Mouse (Mus musculus): Measurements from ENCODE around the gene Gm28269. TPM values are rescaled to one million over a fixed set of nuclear protein-coding genes. Genes with fewer than 3 reads are reported as not detected.

Gm28269 gene
- not detected in 2 replicates for total RNA-seq (2017)

DNA sequence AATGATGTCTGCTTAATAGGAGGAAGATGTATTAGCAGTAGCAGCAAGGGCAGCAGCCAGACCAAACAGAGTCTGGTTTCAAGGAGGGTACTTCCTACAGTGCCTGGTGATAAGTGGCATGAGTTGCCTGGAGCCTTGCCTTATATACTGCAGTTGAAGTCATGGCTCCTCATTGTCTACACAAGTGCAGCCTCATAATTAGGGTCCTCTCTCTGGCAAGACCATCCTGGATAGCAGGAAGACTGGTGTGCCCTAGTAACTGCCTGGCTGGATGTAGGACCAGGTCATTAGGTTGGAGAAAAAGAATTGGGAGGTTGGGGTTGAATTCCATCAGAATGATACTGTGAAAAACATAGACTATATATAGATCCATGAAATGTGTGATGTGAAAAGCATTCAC lies at the start of gene Gm28269:
Gene Gm28269, minus strand, starts transcription at position 101 of the 400 bp plus-strand sequence.
- ATAC-seq (replicated peaks in 1 of 2; ENCODE audit: insufficient read depth in 1 of 2, low FRiP score in 2 of 2, low TSS enrichment in 1 of 2, low read depth in 1 of 2, poor library complexity in 2 of 2, severe bottlenecking in 2 of 2) = no peak

DNA sequence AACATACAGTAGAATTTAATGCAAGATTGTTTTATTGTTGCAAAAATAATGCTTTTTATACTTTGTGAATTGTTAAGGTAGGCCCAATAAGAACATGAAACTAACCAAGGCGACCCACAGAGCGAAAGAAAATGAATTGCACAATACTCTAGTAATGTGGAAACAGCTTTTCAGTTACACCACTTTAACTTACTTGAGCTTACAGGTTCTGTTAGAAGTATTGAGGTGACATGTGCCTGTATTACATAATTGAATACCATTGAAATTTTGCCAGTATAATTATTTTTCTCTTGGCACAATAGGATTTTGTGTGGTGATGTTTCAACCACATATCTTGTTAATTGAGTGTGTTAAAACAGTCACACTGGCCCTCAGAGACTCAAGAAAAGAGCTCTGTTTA lies 28.0 kb downstream of the Gm28269 start:
- ATAC-seq (replicated peaks in 1 of 2; ENCODE audit: insufficient read depth in 1 of 2, low FRiP score in 2 of 2, low TSS enrichment in 1 of 2, low read depth in 1 of 2, poor library complexity in 2 of 2, severe bottlenecking in 2 of 2) = no peak

DNA sequence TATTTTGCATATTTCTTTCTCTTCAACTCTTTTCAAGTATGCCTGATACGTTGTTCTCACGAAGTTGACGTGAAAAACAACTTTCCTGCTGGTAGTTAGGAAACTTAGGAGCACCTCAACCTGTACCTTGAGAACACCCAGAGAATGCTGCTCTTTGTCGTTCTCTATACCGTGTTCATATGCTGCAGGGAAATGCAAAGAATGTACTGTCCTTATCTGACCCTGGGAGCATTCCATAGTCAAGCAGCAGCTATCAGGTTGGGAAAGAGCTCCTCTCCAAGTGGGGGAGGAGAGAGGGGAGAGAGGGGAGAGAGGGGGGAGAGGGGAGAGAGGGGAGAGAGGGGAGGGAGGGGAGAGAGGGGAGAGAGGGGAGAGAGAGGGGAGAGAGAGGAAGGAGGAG lies 29.6 kb downstream of the Gm28269 start:
- ATAC-seq (replicated peaks in 1 of 2; ENCODE audit: insufficient read depth in 1 of 2, low FRiP score in 2 of 2, low TSS enrichment in 1 of 2, low read depth in 1 of 2, poor library complexity in 2 of 2, severe bottlenecking in 2 of 2) = no peak

DNA sequence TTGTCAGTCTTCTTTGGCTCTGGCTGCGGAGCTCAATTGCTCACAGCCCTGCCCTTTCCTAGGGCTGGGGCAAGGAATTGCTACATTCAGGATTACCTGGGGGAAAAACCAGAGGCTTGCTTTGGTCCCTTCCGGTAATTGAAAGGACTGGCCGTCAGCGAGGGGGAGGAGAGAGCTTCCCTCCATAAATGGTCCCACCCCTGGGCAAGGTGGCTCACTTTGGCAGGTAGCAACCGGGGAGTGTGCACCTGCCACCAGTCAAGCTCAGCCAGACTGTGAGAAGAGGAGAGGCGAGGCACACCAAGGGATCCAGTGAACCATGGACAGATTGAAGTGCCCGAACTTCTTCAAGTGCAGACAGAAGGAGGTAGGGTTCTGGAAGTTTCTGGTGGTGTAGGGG lies 30.1 kb downstream of the Gm28269 start, which contains the start of gene Slc6a14:
Gene Slc6a14, plus strand, starts transcription at position 68 of the 400 bp plus-strand sequence.
- ATAC-seq (replicated peaks in 1 of 2; ENCODE audit: insufficient read depth in 1 of 2, low FRiP score in 2 of 2, low TSS enrichment in 1 of 2, low read depth in 1 of 2, poor library complexity in 2 of 2, severe bottlenecking in 2 of 2) = no peak

DNA sequence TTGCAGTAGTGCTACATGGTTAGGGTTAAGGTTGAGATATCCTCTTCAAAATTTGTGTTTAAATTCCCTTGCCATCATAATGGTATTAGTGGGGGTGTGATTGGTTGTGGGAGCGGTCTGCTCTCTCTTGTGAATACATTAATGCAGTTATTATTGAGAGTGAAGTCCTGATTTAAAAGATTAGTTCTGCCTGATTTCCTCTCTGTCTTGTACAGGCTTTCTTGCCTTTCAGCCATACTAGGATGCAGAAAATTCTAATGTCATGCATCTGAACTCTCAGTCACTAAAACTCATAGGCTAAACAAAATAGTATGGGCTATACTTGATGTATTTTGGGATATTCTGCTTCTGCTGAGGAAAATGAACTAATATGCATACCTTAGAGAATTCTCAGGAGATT lies 40.4 kb downstream of the Gm28269 start:
- no peak for ATAC-seq (replicated peaks in 1 of 2; ENCODE audit: insufficient read depth in 1 of 2, low FRiP score in 2 of 2, low TSS enrichment in 1 of 2, low read depth in 1 of 2, poor library complexity in 2 of 2, severe bottlenecking in 2 of 2)

DNA sequence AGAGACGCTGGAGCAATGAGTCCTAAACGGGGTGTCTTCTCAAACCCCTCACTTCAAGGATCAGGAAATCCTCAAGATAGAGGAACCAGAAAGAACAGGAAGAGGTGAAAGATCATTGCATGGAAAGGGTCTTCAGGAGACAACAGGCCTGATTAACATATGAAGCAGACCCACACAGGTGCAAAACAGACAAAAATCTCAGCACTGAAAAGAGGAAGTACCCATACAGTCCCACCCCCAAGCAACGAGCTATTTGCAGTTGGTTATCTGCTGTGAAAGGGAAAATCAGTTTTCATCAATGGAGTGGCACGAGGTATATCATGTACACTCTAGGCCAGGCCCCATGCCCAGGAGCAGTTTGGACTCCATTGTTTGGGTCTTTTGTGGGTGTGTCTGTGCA lies 43.3 kb downstream of the Gm28269 start:
- no peak for ATAC-seq (replicated peaks in 1 of 2; ENCODE audit: insufficient read depth in 1 of 2, low FRiP score in 2 of 2, low TSS enrichment in 1 of 2, low read depth in 1 of 2, poor library complexity in 2 of 2, severe bottlenecking in 2 of 2)

DNA sequence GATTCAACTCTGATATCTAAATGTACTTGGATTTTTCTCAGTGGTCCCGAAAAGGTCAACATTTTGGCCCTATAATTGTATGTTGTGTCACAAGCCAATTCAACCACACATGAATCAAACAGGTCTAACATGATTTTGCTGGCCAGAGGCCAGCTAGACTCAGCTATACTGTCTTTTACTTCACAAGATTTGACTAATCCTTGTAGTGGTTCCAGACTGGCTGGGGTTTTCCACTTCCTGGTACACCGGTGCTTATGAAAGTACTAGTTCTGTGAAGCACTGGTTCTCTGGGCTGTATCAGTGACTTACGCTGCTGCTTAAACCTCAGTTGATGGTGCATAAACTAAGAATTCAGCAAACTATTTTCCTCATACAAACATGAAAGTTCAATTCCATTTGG lies 49.2 kb downstream of the Gm28269 start:
- no peak for ATAC-seq (replicated peaks in 1 of 2; ENCODE audit: insufficient read depth in 1 of 2, low FRiP score in 2 of 2, low TSS enrichment in 1 of 2, low read depth in 1 of 2, poor library complexity in 2 of 2, severe bottlenecking in 2 of 2)

DNA sequence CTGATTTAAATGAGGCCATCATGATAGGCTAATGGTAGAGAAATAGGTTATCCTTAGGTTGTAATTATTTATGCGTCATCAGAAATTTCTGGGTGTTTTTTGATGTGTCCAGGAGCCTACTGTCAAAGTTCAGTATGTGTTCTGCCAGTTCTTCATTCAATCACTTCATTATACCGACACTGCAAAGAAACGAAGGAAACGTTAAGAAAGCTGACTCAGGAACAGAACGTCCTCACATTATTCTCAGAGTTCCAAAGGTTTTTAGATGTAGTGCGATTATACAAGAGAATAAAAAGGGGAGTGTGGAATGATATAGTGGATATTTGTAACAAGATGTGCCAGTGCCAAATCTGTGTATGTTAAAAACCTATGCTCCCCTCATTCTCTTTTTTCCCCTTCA lies 49.7 kb downstream of the Gm28269 start:
- ATAC-seq (replicated peaks in 1 of 2; ENCODE audit: insufficient read depth in 1 of 2, low FRiP score in 2 of 2, low TSS enrichment in 1 of 2, low read depth in 1 of 2, poor library complexity in 2 of 2, severe bottlenecking in 2 of 2) = no peak

Other genes with a start within 250 kb of the Gm28269 start
- gene Slc6a14, start 30.2 kb downstream of the Gm28269 start, total RNA-seq (2017) = not detected in 2 replicates